Mouse (Mus musculus): Measurements from ENCODE around the gene Itga2.

DNA sequence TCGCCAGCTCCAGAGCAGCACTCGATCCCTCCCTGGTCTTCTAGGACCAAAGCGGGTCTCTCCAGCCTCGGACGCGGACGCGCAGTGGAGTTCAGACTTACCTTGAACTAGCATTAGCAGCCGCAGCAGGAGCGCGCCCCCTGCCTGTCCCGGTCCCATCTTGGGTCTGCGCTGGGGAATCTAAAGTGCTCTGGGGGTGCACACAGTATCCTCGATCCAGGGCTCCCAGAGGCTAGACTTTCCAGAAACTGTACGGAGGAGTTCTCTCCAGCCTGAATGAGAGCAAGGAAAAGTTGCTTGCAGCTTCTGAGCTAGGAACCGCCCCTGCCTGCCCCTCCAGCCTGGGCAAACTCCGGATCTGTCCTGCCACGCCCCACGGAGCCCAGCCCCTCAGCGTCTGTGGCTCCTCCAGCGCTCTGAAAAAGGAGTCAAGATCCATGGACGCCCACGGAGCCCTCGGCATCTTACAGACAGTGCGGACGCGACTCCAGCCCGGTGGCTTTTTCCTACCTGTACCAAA is at the start of gene Itga2:
- no peak for TF ChIP-seq POLR2A (IDR thresholded peaks at IDR 0.05; ENCODE audit: borderline replicate concordance, control insufficient read depth, low read depth, low read length)
- peak; percentile 46; the same call in 1 of the 2 replicates for TF ChIP-seq CTCF (IDR thresholded peaks at IDR 0.05; ENCODE audit: control insufficient read depth, insufficient read depth, low read length)

Data from bone marrow, adult 2 months (tissue).